Mouse (Mus musculus) embryonic facial prominence, embryonic 15.5 days (tissue): ENCODE data around the gene Gm6583. TPM values are rescaled to one million over a fixed set of nuclear protein-coding genes. Genes with fewer than 3 reads are reported as not detected.
A peak's percentile ranks its signal among the peaks of the same experiment; 100 is the strongest.

ENCODE experiments used
- ATAC-seq: fragments of 200-750 bp; cut with Nextera tagmentation; 2 replicates; pipeline ENCODE4 v1.8.0; 2017; ENCODE audit warnings: low read depth, moderate TSS enrichment; ENCODE audit not compliant: insufficient number of reproducible peaks, low FRiP score, low TSS enrichment
- H3K27ac ChIP-seq: fragments of 300-500 bp; sonication (generic); replicated peaks from 2 replicates; pipeline ENCODE4 v1.5.1; 2015; ENCODE audit warnings: mild to moderate bottlenecking, inconsistent platforms
- H3K27me3 ChIP-seq: fragments of 300-500 bp; sonication (generic); 2 replicates; pipeline ENCODE4 v1.6.1; 2015; ENCODE audit warnings: inconsistent platforms
- H3K36me3 ChIP-seq: fragments of 300-500 bp; sonication (generic); 2 replicates; pipeline ENCODE4 v1.6.1; 2015; ENCODE audit warnings: mild to moderate bottlenecking, inconsistent platforms
- H3K4me1 ChIP-seq: fragments of 300-500 bp; sonication (generic); 2 replicates; pipeline ENCODE4 v1.6.1; 2015; ENCODE audit warnings: inconsistent platforms
- H3K4me2 ChIP-seq: fragments of 300-500 bp; sonication (generic); replicated peaks from 2 replicates; pipeline ENCODE4 v1.6.1; 2015; ENCODE audit warnings: mild to moderate bottlenecking, inconsistent platforms
- H3K4me3 ChIP-seq: fragments of 300-500 bp; sonication (generic); replicated peaks from 2 replicates; pipeline ENCODE4 v1.5.1; 2015; ENCODE audit warnings: mild to moderate bottlenecking, inconsistent platforms
- H3K9ac ChIP-seq: fragments of 300-500 bp; sonication (generic); 2 replicates; pipeline ENCODE4 v1.6.1; 2015; ENCODE audit warnings: inconsistent platforms
- H3K9me3 ChIP-seq: fragments of 300-500 bp; sonication (generic); replicated peaks from 2 replicates; pipeline ENCODE4 v1.6.1; 2016; ENCODE audit warnings: inconsistent platforms
- whole genome bisulfite sequencing: fragments of 180-500 bp; shearing (Covaris S2); methylation state at CpG from one replicate; pipeline ENCODE4 v1.1.7; 2015; 5-methylcytosine and 5-hydroxymethylcytosine counted together
- polyA plus RNA-seq: library from polyadenylated mRNA; unstranded; fragments of >200 nt; fragmentation: Nextera tagmentation; extraction: Ambion mirVana; gene quantifications from 2 replicates; pipeline ENCODE4 v1.2.1, GENCODE M21; 2015

Gm6583 gene
- polyA plus RNA-seq, 1 experiment from 2014 or later = 0.31 TPM

- H3K27me3 ChIP-seq = no peaks in the 10 kb centered on the region
- H3K4me3 ChIP-seq = no peak overlapping the region
- ATAC-seq = no peak
- no peak overlapping the region for H3K4me2 ChIP-seq
- 86% methylated on average over 12 of the region's 12 CpGs for WGBS
- peaks cover 92% of the 10 kb centered on the region for H3K36me3 ChIP-seq
- no peak overlapping the region for H3K27ac ChIP-seq
- no peaks in the 10 kb centered on the region for H3K4me1 ChIP-seq
- H3K9me3 ChIP-seq = no peaks in the 10 kb centered on the region
- H3K9ac ChIP-seq = no peak overlapping the region
These were observed 12.1 kb upstream of the Gm6583 start for GRCm38 (mm10) chr5:112367929-112368328.

- peaks cover 89% of the 10 kb centered on the region for H3K36me3 ChIP-seq
- 88% methylated on average over 4 of the region's 4 CpGs for WGBS
These were observed 11.5 kb upstream of the Gm6583 start for GRCm38 (mm10) chr5:112367338-112367737.

GRCm38 (mm10) chr5:112366879-112367278 lies 11.0 kb upstream of the Gm6583 start:
- Histone ChIP-seq H3K27me3 (no peaks in the 10 kb centered on the region), H3K36me3 (peaks cover 88% of the 10 kb centered on the region), H3K27ac (no peak overlapping the region), H3K4me3 (no peak overlapping the region), H3K4me1 (no peaks in the 10 kb centered on the region), H3K4me2 (no peak overlapping the region), H3K9ac (no peak overlapping the region), H3K9me3 (no peaks in the 10 kb centered on the region)
- 91% methylated on average over 6 of the region's 6 CpGs for WGBS
- ATAC-seq = no peak

More at GRCm38 (mm10) chr5:112367338-112367737, 11.5 kb upstream of the Gm6583 start:
- no peak overlapping the region for H3K4me2 ChIP-seq
- H3K27me3 ChIP-seq = no peaks in the 10 kb centered on the region
- H3K9me3 ChIP-seq = no peaks in the 10 kb centered on the region
- no peaks in the 10 kb centered on the region for H3K4me1 ChIP-seq
- no peak overlapping the region for H3K4me3 ChIP-seq
- no peak for ATAC-seq
- H3K27ac ChIP-seq = no peak overlapping the region
- H3K9ac ChIP-seq = no peak overlapping the region

GRCm38 (mm10) chr5:112364184-112364797 lies 8.5 kb upstream of the Gm6583 start:
- Histone ChIP-seq H3K36me3 (peaks cover 64% of the 10 kb centered on the region), H3K4me3 (no peak overlapping the region), H3K9ac (no peak overlapping the region), H3K27ac (no peak overlapping the region), H3K4me2 (no peak overlapping the region), H3K4me1 (no peaks in the 10 kb centered on the region), H3K9me3 (no peaks in the 10 kb centered on the region), H3K27me3 (no peaks in the 10 kb centered on the region)
- 49% methylated on average over 10 of the region's 10 CpGs for WGBS
- no peak for ATAC-seq

GRCm38 (mm10) chr5:112360077-112360476 lies 4.2 kb upstream of the Gm6583 start:
- H3K4me2 ChIP-seq = no peak overlapping the region
- H3K9me3 ChIP-seq = no peaks in the 10 kb centered on the region
- no peak overlapping the region for H3K9ac ChIP-seq
- H3K4me3 ChIP-seq = no peak overlapping the region
- ATAC-seq = no peak
- H3K27ac ChIP-seq = no peak overlapping the region
- peaks cover 36% of the 10 kb centered on the region for H3K36me3 ChIP-seq
- H3K27me3 ChIP-seq = no peaks in the 10 kb centered on the region
- 92% methylated on average over 3 of the region's 3 CpGs for WGBS
- H3K4me1 ChIP-seq = no peaks in the 10 kb centered on the region

- H3K36me3 ChIP-seq = peaks cover 36% of the 10 kb centered on the region
- WGBS = 92% methylated on average over 4 of the region's 4 CpGs
- no peak for ATAC-seq
These were observed 3.7 kb upstream of the Gm6583 start for GRCm38 (mm10) chr5:112359520-112359919.

GRCm38 (mm10) chr5:112356322-112356721 lies 489 bp upstream of the Gm6583 start:
- no peak for ATAC-seq
- Histone ChIP-seq H3K27me3 (no peaks in the 10 kb centered on the region), H3K36me3 (peaks cover 31% of the 10 kb centered on the region), H3K27ac (no peak overlapping the region), H3K4me1 (no peaks in the 10 kb centered on the region), H3K4me3 (no peak overlapping the region), H3K4me2 (no peak overlapping the region), H3K9ac (no peak overlapping the region), H3K9me3 (no peaks in the 10 kb centered on the region)
- WGBS = 94% methylated on average over 9 of the region's 9 CpGs

More at GRCm38 (mm10) chr5:112359520-112359919, 3.7 kb upstream of the Gm6583 start:
- Histone ChIP-seq H3K27ac (no peak overlapping the region), H3K9ac (no peak overlapping the region), H3K9me3 (no peaks in the 10 kb centered on the region), H3K27me3 (no peaks in the 10 kb centered on the region), H3K4me1 (no peaks in the 10 kb centered on the region), H3K4me3 (no peak overlapping the region), H3K4me2 (no peak overlapping the region)

GRCm38 (mm10) chr5:112355493-112355892 lies 340 bp downstream of the Gm6583 start:
- Histone ChIP-seq H3K9ac (no peak overlapping the region), H3K4me3 (no peak overlapping the region), H3K27me3 (no peaks in the 10 kb centered on the region), H3K27ac (no peak overlapping the region), H3K9me3 (no peaks in the 10 kb centered on the region), H3K4me1 (no peaks in the 10 kb centered on the region), H3K4me2 (no peak overlapping the region), H3K36me3 (peaks cover 40% of the 10 kb centered on the region)
- ATAC-seq = no peak
- 81% methylated on average over 6 of the region's 6 CpGs for WGBS

- Histone ChIP-seq H3K9me3 (no peaks in the 10 kb centered on the region), H3K4me1 (peaks cover 17% of the 10 kb centered on the region), H3K27ac (no peak overlapping the region), H3K4me3 (no peak overlapping the region), H3K4me2 (no peak overlapping the region), H3K27me3 (no peaks in the 10 kb centered on the region), H3K36me3 (peaks cover 61% of the 10 kb centered on the region), H3K9ac (no peak overlapping the region)
- ATAC-seq = no peak
- 87% methylated on average over 8 of the region's 8 CpGs for WGBS
These were observed 6.7 kb downstream of the Gm6583 start for GRCm38 (mm10) chr5:112349169-112349568.

GRCm38 (mm10) chr5:112346211-112346965 lies 9.4 kb downstream of the Gm6583 start:
- no peak overlapping the region for H3K4me3 ChIP-seq
- no peak for ATAC-seq
- peaks cover 47% of the 10 kb centered on the region for H3K36me3 ChIP-seq
- H3K9ac ChIP-seq = no peak overlapping the region
- no peaks in the 10 kb centered on the region for H3K9me3 ChIP-seq
- 72% methylated on average over 16 of the region's 16 CpGs for WGBS
- peaks cover 40% of the 10 kb centered on the region for H3K4me1 ChIP-seq
- no peak overlapping the region for H3K4me2 ChIP-seq
- H3K27me3 ChIP-seq = no peaks in the 10 kb centered on the region
- H3K27ac ChIP-seq = no peak overlapping the region

GRCm38 (mm10) chr5:112344092-112344960 lies 11.5 kb downstream of the Gm6583 start:
- Histone ChIP-seq H3K4me1 (peaks cover 42% of the 10 kb centered on the region), H3K27ac (no peak overlapping the region), H3K4me3 (no peak overlapping the region; the same call in 1 of the 2 replicates), H3K9me3 (no peaks in the 10 kb centered on the region), H3K9ac (no peak overlapping the region), H3K27me3 (no peaks in the 10 kb centered on the region), H3K36me3 (peaks cover 29% of the 10 kb centered on the region), H3K4me2 (peak overlapping the region; percentile 74; the same call in 1 of the 2 replicates)
- 72% methylated on average over 6 of the region's 6 CpGs for WGBS
- ATAC-seq = no peak
